Mouse (Mus musculus) left cerebral cortex, postnatal 25 days (tissue): ENCODE results near the gene Gng11. TPM values are rescaled to one million over a fixed set of nuclear protein-coding genes. Genes with fewer than 3 reads are reported as not detected.

Source experiments
- DNase-seq, 2 experiments: peaks; one replicate each; pipeline ENCODE4 v3.0.0; 2022; ENCODE audit warnings: low spot score in 2 of 2, mixed read lengths in 1 of 2
- intact Hi-C: fragments of 180-260 bp; cut with DNase I; formaldehyde crosslinking; loops from one replicate; pipeline ENCODE4 v1.15.1; 2025
- total RNA-seq, 2 experiments: library from RNA; stranded (reverse); gene quantifications; 2 replicates each; pipeline ENCODE4 v1.2.3; 2021

Gng11 gene
- 10 to 100 TPM; 11.0 to 12.4 TPM for total RNA-seq

- intact Hi-C loops, result no loop called here
- DNase-seq, result peak; percentile 10 to 11
Measured at GRCm38 (mm10) chr6:4003890-4004306, at the start of gene Gng11. TSS of gene Gng11 (plus strand) at chr6:4003904.

- intact Hi-C loops, result no loop called here
- no peak for DNase-seq
Measured at GRCm38 (mm10) chr6:3954969-3955368, 48.7 kb upstream of the Gng11 start.

DNA sequence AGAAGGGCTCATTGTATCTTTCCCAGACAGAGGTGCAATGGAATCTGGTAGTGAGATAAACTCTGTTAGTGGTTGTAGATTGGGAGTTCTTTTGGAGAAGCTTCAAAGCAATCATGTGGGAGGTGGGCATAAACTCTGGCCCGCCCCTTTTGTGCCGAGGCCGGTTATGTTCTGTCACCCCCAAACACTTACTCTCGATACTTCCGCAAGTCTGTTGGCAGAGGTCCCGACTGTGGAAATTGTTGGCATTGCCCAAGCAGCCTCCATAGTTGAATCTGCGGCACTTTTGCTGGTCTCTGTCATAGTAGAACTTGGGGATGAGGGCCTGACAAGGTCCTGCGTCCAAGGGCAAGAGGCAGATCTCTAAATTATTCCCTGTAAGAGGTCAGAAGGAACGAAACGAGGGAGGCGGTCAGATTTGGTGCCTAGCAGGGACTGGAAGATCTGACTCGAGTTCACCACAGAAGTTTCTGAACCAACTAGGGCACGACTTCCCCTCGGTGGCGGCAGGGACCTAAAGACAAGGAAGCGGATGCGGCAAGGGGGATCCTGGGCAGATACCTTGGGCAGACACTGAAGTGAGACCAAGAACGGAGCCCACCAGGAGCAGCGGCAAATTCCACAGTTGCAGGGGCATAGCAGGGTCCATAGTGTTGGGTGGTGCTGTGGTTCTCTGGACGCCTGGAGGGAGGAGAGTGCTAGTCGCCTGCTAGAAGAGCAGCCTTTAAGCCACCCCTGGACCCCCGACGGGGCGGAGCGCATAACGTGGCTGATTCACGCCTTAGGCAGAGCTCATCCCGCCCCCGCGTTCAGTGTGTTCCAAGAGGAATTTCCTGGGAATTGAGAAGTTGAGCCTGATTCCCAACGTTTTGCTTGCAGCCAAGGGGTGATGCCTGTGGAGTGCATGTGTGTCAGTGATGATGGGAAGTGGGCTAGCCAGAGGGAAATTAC lies 35.8 kb upstream of the Gng11 start:
- intact Hi-C loops, result loop anchor here (5.0 kb wide), 1 partner anchor 109 kb away; no protein-coding TSS in a partner anchor
- peak; percentile 4 to 13 for DNase-seq

DNA sequence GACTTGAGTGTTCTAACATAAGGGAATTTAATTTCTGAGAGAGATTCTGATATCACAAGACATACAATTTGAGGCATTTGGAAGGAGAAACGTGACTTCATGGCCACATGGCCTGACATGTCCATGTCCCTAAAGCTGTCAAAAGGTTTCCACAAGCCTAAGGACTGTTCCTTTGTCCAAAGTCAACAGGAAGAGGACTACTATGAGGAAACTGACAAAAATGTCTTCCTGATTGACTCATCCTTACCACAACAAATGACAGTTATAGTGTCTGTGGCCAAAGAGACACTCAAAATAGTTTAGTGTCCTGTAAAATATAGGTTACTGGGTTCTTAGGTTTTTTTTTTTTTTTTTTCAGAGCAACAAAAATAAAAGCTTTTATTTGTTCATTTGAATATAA lies 30.0 kb upstream of the Gng11 start:
- intact Hi-C loops, result no loop called here
- no peak for DNase-seq

- intact Hi-C loops, result no loop called here
- no peak for DNase-seq
Measured at GRCm38 (mm10) chr6:3982661-3983284, 20.9 kb upstream of the Gng11 start.

DNA sequence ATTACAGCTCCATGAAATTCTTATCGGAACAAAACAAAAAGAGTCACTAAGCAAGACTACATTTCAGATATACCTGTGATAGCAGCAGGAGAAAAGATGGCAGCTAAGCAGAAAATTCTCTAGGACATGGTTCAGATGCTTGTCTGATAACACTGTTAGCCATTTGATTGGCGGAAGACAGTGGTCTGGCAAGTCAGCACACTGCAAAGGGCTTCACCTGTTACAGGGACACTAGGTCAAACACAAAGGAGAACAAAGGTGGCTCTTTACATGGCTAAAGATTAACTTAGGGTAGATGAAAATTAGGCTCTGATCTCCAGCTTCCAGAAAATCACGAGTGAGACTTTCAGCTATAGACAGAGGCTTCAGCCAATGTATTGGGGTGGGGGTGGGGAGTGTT lies 15.0 kb upstream of the Gng11 start, which contains the start of gene Tfpi2:
TSS of gene Tfpi2 (minus strand) at position 170 of the 400 bp plus-strand sequence.
- no peak for DNase-seq
- intact Hi-C loops, result no loop called here

DNA sequence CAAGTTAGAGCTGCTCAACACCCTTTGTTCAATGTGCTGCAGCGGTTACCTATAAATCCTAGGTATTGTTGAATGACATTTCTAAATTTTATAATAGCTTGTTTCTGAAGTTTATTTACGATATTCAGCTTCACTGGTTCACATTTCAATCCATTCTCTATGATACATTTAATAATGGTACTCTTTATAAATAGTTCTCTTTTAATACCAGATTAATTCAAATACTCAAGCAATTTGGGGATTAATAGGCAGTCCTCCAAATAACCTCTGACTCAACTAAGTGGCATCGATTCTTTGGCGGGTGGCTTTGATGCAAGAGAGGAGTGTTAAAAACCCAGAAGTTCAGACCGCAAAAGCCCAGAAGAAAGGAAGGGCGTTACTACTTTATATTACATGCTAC lies 10.2 kb upstream of the Gng11 start, which contains the start of gene Gngt1:
TSS of gene Gngt1 (plus strand) at position 301 of the 400 bp plus-strand sequence.
- no peak for DNase-seq
- intact Hi-C loops, result no loop called here

DNA sequence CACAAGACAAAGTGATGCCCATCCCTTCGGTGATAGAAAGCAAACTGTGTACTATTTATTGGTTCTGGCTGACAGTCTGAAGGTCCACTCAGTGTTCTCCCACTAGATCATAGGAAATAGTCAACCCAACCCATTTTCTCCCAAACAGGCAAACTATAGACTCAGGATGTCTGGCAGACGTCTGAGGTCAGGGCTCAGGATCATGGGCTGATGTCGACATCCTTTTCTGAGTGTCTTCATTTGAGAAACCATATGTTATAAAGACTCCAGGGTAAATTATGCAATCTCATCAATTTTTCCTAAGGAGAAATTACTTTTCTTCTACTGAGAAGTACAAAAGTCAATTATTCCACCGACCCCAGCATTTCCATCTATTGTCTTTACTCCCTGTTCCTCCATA lies 5.6 kb upstream of the Gng11 start:
- intact Hi-C loops, result no loop called here
- DNase-seq, result no peak

DNA sequence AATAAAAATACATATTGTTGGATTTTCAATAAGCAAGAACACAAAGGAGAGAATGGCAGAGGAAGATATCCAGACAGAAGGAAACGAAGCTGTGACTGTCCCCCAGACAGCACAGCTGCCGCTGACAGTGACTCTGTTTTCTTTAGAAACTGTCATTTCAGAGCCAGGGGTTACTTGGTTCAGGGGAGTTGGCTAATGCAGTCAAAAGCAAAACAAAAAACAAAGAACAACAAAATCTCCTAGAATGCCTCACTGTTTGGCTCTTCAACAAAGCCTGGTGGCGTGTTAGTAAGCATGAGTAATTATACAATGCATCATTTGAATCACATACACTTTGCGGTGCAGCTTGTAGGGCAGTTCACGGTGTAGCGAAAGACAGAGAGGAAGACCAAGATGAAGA lies 4.4 kb upstream of the Gng11 start:
- DNase-seq, result no peak

DNA sequence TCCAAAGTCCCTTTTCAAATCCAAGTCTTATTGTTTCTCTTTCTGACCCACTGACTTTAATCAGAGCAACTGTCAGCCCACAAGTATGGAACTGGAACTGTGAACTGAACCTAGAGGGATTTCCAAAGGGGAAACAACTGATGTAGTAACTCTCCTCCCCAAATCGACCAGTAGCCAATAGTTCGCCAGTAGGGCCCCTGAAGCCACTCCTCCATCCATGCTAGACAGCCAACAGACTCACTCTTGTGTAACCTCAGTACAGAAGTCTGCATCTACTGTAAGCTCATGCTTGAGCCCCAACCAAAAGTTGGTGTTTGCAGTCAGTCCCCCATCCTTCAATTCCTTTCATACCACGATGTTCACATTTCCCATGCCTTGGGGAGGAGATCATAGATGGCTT lies 3.0 kb upstream of the Gng11 start:
- intact Hi-C loops, result no loop called here
- DNase-seq, result no peak

More for the DNA sequence above, 4.4 kb upstream of the Gng11 start:
- intact Hi-C loops, result no loop called here

- intact Hi-C loops, result no loop called here
- no peak for DNase-seq
Measured at GRCm38 (mm10) chr6:4003445-4003844, 259 bp upstream of the Gng11 start.

GRCm38 (mm10) chr6:4004808-4005207 lies 1.1 kb downstream of the Gng11 start:
- no peak for DNase-seq
- intact Hi-C loops, result no loop called here

DNA sequence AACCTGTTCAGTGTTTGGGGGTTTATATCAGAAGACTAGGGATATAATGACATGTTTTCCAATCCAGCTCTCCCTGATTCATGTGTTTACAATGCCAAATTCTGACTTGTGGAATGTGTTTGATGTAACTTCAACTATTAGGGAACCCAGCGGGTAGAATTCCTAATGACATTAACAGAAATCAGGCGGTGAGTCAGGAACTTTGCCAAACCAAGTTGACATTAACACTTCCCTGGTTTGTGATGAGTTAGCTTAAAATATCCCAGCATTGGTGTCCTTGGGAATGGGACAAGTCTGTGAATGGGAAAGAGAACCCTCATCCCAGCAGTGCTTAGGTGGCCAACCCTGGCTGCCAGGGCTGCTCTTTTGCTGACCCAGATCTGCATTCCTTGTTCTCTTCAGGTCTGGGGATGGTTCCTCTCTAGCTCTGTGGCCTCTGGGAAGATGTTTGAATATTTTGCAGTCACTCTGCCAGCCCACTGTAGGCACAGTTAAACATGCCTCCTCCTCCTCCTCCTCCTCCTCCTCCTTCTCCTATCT lies 4.9 kb downstream of the Gng11 start:
- intact Hi-C loops, result no loop called here
- no peak for DNase-seq

DNA sequence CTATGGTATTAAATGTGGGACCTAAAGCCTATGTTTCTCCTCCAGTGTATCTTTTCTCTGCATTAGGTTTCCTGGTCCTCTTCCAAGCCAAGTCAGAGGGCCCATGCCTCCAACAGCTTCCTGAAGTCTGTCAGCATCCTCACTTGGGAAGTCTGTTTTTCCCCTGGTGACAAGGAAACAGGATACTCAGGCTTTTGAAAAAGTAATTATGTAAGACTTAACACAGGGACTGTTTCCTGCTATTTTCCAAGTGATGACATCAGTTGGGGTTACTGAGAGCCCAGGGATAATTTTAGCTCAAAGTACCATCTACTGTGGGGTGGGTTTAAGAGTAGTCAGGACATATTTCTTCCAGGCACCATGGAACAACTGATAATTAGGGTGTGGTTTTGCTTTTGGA lies 5.8 kb downstream of the Gng11 start:
- no peak for DNase-seq
- intact Hi-C loops, result no loop called here

DNA sequence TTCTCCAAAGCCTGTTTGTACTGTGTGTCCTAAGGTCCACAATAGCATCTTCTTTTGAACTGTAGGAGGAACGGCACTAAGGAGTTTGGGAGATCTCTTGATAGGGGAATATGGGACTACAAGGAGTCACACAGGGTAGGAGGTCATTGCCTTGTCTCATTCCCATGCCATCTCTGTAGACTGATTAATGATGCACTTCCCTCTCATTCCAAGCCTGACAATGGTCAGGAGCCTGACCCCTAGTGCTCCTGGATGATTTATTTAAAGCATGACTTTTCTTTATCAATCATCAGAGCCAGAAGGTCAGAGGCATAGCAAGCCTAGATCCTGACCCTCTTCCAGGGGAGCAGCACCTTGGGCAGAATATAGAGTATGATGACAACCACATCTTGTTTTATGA lies 18.9 kb downstream of the Gng11 start:
- intact Hi-C loops, result no loop called here
- no peak for DNase-seq

GRCm38 (mm10) chr6:4026367-4026766 lies 22.7 kb downstream of the Gng11 start:
- intact Hi-C loops, result no loop called here
- DNase-seq, result no peak

GRCm38 (mm10) chr6:4030956-4031355 lies 27.3 kb downstream of the Gng11 start:
- DNase-seq, result peak in 1 of 2 experiments; percentile 6
- intact Hi-C loops, result no loop called here

GRCm38 (mm10) chr6:4041821-4042220 lies 38.1 kb downstream of the Gng11 start:
- intact Hi-C loops, result no loop called here
- no peak for DNase-seq

DNA sequence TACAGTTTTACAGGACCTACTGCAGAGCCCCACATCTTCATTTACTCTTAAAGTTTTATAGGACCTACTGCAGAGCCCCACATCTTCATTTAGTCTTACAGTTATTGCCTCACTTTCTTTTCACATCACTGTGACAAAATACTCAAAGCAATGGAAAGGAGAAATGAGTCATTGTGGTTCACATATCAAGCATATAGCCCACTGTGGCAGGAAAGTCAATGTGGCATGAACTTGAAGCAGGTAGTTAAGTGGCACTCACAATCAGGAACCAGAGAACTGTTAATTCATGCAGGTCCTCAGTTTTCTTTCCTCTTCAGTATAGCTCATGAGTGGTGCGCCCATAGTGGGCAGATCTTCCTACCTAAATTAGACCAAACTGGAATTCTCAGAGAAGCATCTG lies 43.5 kb downstream of the Gng11 start:
- DNase-seq, result no peak
- intact Hi-C loops, result no loop called here

DNA sequence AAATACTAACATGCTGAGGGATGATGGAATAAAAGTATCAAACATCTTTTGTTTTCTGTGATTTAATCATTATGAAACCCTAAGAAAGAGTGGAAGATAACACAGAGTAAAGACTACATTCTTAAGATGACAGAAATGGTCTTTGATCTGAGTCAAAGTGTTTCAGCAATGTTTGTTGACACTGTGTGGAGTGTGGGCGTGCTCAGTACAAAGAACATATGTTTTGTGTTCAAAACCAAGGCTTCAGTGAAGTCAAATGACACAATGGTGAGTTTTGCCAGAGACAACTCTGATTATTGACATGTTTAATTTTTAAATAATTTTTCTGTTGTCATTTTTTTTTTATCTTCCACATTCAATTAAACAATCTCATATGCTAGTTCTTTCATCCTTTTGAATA lies 49.1 kb downstream of the Gng11 start:
- intact Hi-C loops, result no loop called here
- DNase-seq, result no peak

DNA sequence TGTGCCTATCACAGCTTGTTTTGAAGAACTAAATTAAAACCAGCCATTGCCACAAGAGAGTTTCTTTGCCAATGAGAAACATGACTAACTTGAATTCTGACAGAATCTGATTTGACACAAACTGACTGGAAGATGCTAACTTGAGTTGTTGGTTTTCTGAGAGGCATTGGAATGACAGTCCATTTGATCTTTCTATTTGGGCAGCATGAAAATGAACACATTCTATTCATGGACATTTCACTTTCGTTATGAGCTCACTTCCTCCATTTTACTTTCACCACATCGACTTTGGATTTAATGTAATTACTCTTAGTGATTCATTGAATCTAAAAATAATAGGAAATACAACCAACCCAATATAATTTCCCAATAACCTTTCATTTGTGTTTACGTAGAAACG lies 50.7 kb downstream of the Gng11 start:
- DNase-seq, result no peak
- intact Hi-C loops, result no loop called here
